Mouse (Mus musculus) embryonic facial prominence, embryonic 14.5 days (tissue): Measurements from ENCODE around the gene Serpinc1. TPM values are rescaled to one million over a fixed set of nuclear protein-coding genes. Genes with fewer than 3 reads are reported as not detected.
"Not testable (repeated sequence)": the region's sequence is repeated elsewhere in the genome, so short reads cannot be mapped to it uniquely, and the experiment has no call there.

Experiments
- ATAC-seq: fragments of 200-750 bp; cut with Nextera tagmentation; 2 replicates; pipeline ENCODE4 v1.8.0; 2017; ENCODE audit warnings: low read depth, moderate number of reproducible peaks, moderate TSS enrichment
- DNase-seq: peaks from one replicate; pipeline ENCODE4 v3.0.0-alpha.2; 2015; ENCODE audit warnings: low spot score
- H3K27ac ChIP-seq: fragments of 300-500 bp; sonication (generic); replicated peaks from 2 replicates; pipeline ENCODE4 v1.5.1; 2014; ENCODE audit warnings: low read depth, mild to moderate bottlenecking, low read length, moderate library complexity
- H3K27me3 ChIP-seq: fragments of 300-500 bp; sonication (generic); replicated peaks from 2 replicates; pipeline ENCODE4 v1.6.1; 2014; ENCODE audit warnings: low read length; ENCODE audit not compliant: control insufficient read depth, insufficient read depth
- H3K36me3 ChIP-seq: fragments of 300-500 bp; sonication (generic); 2 replicates; pipeline ENCODE4 v1.6.1; 2014; ENCODE audit warnings: low read length, mixed read lengths; ENCODE audit not compliant: control insufficient read depth, insufficient read depth
- H3K4me1 ChIP-seq: fragments of 300-500 bp; sonication (generic); 2 replicates; pipeline ENCODE4 v1.6.1; 2014; ENCODE audit warnings: antibody characterized with exemption, low read length; ENCODE audit not compliant: control insufficient read depth, insufficient read depth
- H3K4me2 ChIP-seq: fragments of 300-500 bp; sonication (generic); 2 replicates; pipeline ENCODE4 v1.6.1; 2014; ENCODE audit warnings: low read depth, mild to moderate bottlenecking, low read length, moderate library complexity, mixed read lengths
- H3K4me3 ChIP-seq: fragments of 300-500 bp; sonication (generic); 2 replicates; pipeline ENCODE4 v1.5.1; 2014; ENCODE audit warnings: low read depth, mild to moderate bottlenecking, low read length
- H3K9ac ChIP-seq: fragments of 300-500 bp; sonication (generic); 2 replicates; pipeline ENCODE4 v1.6.1; 2014; ENCODE audit warnings: low read depth, mild to moderate bottlenecking, low read length, moderate library complexity, mixed read lengths
- H3K9me3 ChIP-seq: fragments of 300-500 bp; sonication (generic); 2 replicates; pipeline ENCODE4 v1.6.1; 2016; ENCODE audit warnings: low read length; ENCODE audit not compliant: control insufficient read depth
- WGBS: fragments of 180-500 bp; shearing (Covaris S2); extraction: QIAGEN DNeasy Blood & Tissue Kit; methylation state at CpG from one replicate; pipeline ENCODE4 v1.1.7; 2014; 5-methylcytosine and 5-hydroxymethylcytosine counted together
- polyA plus RNA-seq: library from polyadenylated mRNA; unstranded; fragments of >200 nt; fragmentation: Nextera tagmentation; extraction: Ambion mirVana; gene quantifications from 2 replicates; pipeline ENCODE4 v1.2.1, GENCODE M21; 2014

Gene Serpinc1
- polyA plus RNA-seq, 1 experiment from 2014 or later, result 1.9 TPM

- not testable (repeated sequence) for H3K27ac ChIP-seq, H3K9me3 ChIP-seq, H3K4me1 ChIP-seq, H3K9ac ChIP-seq, H3K27me3 ChIP-seq, H3K4me3 ChIP-seq, H3K4me2 ChIP-seq, ATAC-seq
- 43% methylated on average over 1 of the region's 1 CpGs for WGBS
- DNase-seq, result peak; percentile 52
- peaks cover 38% of the 10 kb centered on the region for H3K36me3 ChIP-seq
Observed at GRCm38 (mm10) chr1:161028427-161028826, 50.0 kb downstream of the Serpinc1 start.

DNA sequence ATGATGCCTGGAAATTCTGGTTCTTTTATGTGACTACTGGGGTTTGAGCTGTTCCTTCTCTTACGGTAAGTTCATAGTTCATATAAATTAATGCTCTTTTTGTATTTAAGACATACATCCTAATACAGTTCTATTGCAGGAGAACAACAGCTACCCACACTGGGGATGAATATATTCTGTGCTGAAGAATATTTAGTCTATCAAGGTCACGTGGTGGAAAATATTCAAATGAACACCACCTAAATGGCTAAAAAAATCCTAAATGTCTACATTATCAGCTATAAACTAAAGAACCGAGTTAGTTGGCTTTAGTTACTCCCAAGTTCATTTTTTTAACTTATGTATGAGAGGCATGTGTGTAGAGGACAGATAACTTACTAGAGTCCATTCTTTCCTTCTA is 51.7 kb downstream of the Serpinc1 start:
- H3K4me3 ChIP-seq, result no peak overlapping the region
- no peak overlapping the region for H3K4me2 ChIP-seq
- no peak for ATAC-seq
- no peak overlapping the region for H3K9ac ChIP-seq
- DNase-seq, result no peak
- H3K27ac ChIP-seq, result no peak overlapping the region
- WGBS, result 90% methylated on average over 3 of the region's 3 CpGs
- H3K9me3 ChIP-seq, result no peaks in the 10 kb centered on the region
- H3K4me1 ChIP-seq, result 0 out of 2 replicates have a peak, but pooled peaks cover 6% of the 10 kb centered on the region
- H3K36me3 ChIP-seq, result peaks cover 38% of the 10 kb centered on the region
- no peaks in the 10 kb centered on the region for H3K27me3 ChIP-seq

- Histone ChIP-seq H3K36me3 (peaks cover 48% of the 10 kb centered on the region), H3K4me3 (no peak overlapping the region), H3K9ac (no peak overlapping the region), H3K4me2 (no peak overlapping the region), H3K9me3 (no peaks in the 10 kb centered on the region), H3K4me1 (0 out of 2 replicates have a peak, but pooled peaks cover 3% of the 10 kb centered on the region), H3K27ac (no peak overlapping the region), H3K27me3 (no peaks in the 10 kb centered on the region)
- ATAC-seq (no peak), DNase-seq (no peak)
- 84% methylated on average over 9 of the region's 9 CpGs for WGBS
Observed at GRCm38 (mm10) chr1:161031881-161032280, 53.5 kb downstream of the Serpinc1 start.

DNA sequence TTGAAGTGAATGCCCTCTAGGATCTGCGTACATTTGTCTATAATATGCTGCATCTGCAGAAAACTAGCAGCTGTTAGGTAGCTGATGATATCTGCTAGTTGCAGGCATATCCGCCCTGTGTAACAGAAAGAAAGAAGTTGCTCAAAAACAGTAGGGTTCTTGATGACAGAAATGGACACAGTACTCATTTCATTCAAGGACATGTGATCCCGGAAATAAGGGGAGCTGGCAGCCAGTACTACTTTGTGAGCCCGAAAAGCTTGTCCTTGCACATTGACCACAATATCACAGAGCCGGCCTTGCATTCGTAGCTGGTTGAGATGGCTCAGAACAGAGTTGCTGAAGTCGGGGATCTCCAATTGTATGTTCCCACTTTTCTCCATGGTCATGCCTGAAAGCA is 54.0 kb downstream of the Serpinc1 start:
- no peak overlapping the region for H3K27ac ChIP-seq
- H3K4me2 ChIP-seq, result no peak overlapping the region
- no peak for ATAC-seq
- no peak overlapping the region for H3K4me3 ChIP-seq
- H3K4me1 ChIP-seq, result 0 out of 2 replicates have a peak, but pooled peaks cover 3% of the 10 kb centered on the region
- no peaks in the 10 kb centered on the region for H3K9me3 ChIP-seq
- H3K27me3 ChIP-seq, result no peaks in the 10 kb centered on the region
- no peak overlapping the region for H3K9ac ChIP-seq
- peaks cover 53% of the 10 kb centered on the region for H3K36me3 ChIP-seq
- no peak for DNase-seq
- WGBS, result 90% methylated on average over 7 of the region's 7 CpGs

- WGBS, result 1% methylated on average over 21 of the region's 21 CpGs
- Histone ChIP-seq H3K4me3 (peak overlapping the region; percentile 70), H3K36me3 (peaks cover 69% of the 10 kb centered on the region), H3K9me3 (no peaks in the 10 kb centered on the region), H3K4me2 (peak overlapping the region; percentile 54), H3K9ac (peak overlapping the region; percentile 88), H3K4me1 (0 out of 2 replicates have a peak, but pooled peaks cover 3% of the 10 kb centered on the region), H3K27ac (peak overlapping the region; percentile 91), H3K27me3 (no peaks in the 10 kb centered on the region)
- ATAC-seq (no peak), DNase-seq (no peak)
Observed at GRCm38 (mm10) chr1:161033856-161034434, 55.6 kb downstream of the Serpinc1 start.

GRCm38 (mm10) chr1:161034435-161035280 is 56.3 kb downstream of the Serpinc1 start, which contains the start of gene Zbtb37:
TSS of gene Zbtb37 (minus strand) at chr1:161034849.
- Histone ChIP-seq H3K36me3 (peaks cover 69% of the 10 kb centered on the region), H3K27me3 (no peaks in the 10 kb centered on the region), H3K4me2 (peak within 1 kb of the TSS; percentile 85), H3K4me1 (0 out of 2 replicates have a peak, but pooled peaks cover 3% of the 10 kb centered on the region), H3K27ac (peak within 1 kb of the TSS; percentile 91), H3K9ac (peak within 1 kb of the TSS; percentile 88), H3K4me3 (peak within 1 kb of the TSS; percentile 70), H3K9me3 (no peaks in the 10 kb centered on the region)
- under 1% methylated on average over 41 of the region's 76 CpGs for WGBS
- ATAC-seq (peak; percentile 89), DNase-seq (peak; percentile 99)

DNA sequence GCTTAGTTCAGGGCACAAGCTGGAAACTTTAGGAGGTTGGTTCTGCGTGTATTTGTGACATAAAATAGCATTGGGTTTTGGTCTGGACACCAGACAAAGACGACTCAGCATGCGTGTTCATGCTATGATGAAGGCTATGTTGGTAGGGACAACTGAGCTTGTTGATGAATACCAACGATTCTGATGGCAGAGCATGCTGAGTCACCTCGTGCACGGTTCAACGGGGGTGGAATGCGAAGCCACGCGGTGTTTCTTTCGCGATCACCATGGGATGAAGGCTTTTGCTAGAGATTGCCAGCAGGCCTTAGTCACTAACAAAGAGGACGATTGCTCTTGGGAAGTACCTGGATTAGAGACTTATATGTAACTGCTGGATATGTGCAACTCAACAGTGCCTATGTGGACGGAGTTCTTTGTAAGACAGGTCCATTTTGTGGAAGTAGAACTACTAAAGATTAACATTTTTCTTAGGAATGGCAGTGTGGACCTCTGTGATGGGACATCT is 56.9 kb downstream of the Serpinc1 start:
- H3K4me1 ChIP-seq, result 0 out of 2 replicates have a peak, but pooled peaks cover 3% of the 10 kb centered on the region
- peak overlapping the region; percentile 90 for H3K27ac ChIP-seq
- peak overlapping the region; percentile 85 for H3K4me2 ChIP-seq
- no peaks in the 10 kb centered on the region for H3K27me3 ChIP-seq
- H3K4me3 ChIP-seq, result peak overlapping the region; percentile 70
- 0% methylated on average over 14 of the region's 14 CpGs for WGBS
- DNase-seq (peak; percentile 42), ATAC-seq (peak; percentile 1; the same call in 1 of the 2 replicates)
- H3K36me3 ChIP-seq, result peaks cover 62% of the 10 kb centered on the region
- H3K9me3 ChIP-seq, result no peaks in the 10 kb centered on the region
- H3K9ac ChIP-seq, result peak overlapping the region; percentile 88

GRCm38 (mm10) chr1:161035786-161036404 is 57.5 kb downstream of the Serpinc1 start:
- WGBS, result 0% methylated on average over 6 of the region's 6 CpGs
- Histone ChIP-seq H3K9me3 (no peaks in the 10 kb centered on the region), H3K4me3 (peak overlapping the region; percentile 70), H3K36me3 (peaks cover 56% of the 10 kb centered on the region), H3K9ac (peak overlapping the region; percentile 88), H3K27me3 (no peaks in the 10 kb centered on the region), H3K4me2 (peak overlapping the region; percentile 85), H3K27ac (peak overlapping the region; percentile 90), H3K4me1 (0 out of 2 replicates have a peak, but pooled peaks cover 3% of the 10 kb centered on the region)
- DNase-seq (peak; percentile 46), ATAC-seq (no peak)
